Mouse (Mus musculus) layer of hippocampus, postnatal 10 days (tissue): ENCODE measurements around the gene Grcc10. TPM values are rescaled to one million over a fixed set of nuclear protein-coding genes. Genes with fewer than 3 reads are reported as not detected.
A peak's percentile ranks its signal among the peaks of the same experiment; 100 is the strongest.

ENCODE experiments used
- DNase-seq, 2 experiments: peaks; one replicate each; pipeline ENCODE4 v3.0.0; 2021; ENCODE audit warnings: low spot score in 2 of 2
- total RNA-seq, 2 experiments: library from RNA; stranded (reverse); gene quantifications; 2 replicates each; pipeline ENCODE4 v1.2.3; 2021

The Grcc10 gene
- total RNA-seq, 2 experiments from 2014 or later: 329 to 345 TPM

DNA sequence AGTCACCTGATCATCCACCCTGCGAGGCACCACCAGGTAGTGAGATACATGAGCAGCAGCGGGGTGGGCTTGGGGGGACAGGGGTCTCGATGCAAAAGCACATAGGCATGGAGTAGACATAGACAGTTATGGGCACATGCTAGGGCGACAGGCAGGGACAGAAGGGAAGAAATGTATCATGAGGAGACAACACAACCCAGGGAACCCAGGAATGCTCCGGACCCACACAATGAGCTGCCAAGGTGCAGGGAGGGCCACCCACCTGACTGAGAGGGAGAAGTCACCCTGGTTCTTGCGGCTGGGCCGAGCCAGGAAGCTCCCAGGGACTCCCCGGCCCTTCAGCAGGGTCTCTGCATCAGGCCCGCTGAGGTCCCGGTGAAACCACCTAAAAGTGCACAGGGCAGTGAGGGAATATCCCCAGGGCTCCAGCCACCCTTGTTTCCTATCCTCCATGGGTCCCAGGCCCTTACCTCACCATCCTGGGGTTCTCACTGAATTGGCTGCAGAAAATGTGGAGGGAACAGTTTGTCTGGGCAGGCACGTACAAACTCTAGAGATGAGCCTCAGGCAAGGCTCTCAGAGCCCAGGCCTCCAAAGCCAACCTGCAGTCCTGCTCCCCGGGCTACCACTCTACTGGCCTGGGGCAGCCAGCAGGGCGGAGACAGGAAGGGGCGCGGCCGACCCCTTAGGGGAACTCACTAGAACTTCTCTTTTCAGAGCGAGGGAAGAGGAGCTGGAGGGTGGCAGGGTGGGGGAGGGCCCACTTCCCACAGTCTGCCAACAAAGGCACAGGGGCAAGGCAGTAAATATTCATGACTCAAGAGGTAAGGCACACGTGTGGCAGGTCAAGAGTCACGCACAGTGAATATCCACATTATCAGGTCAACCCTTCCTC lies 8.5 kb downstream of the Grcc10 start:
- no peak for DNase-seq

DNA sequence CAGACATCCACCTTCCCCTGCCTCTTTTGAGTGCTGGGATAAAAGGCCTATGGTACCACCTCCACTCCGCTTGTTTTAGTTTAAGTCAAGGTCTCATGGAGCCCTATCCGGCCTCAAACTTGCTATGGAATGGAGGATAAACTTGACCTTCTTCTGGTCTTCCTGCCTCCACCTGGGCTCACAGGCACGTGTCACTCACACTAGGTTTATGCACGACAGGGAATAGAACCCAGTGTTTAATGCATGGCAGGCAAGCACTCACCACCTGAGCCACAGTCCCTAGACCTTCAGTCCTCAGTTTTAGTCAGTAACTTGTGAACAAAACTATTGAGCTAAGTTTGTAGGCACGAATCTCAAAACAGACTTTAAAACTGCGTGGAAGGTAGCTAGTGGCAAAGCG lies 10.1 kb downstream of the Grcc10 start:
- no peak for DNase-seq

DNA sequence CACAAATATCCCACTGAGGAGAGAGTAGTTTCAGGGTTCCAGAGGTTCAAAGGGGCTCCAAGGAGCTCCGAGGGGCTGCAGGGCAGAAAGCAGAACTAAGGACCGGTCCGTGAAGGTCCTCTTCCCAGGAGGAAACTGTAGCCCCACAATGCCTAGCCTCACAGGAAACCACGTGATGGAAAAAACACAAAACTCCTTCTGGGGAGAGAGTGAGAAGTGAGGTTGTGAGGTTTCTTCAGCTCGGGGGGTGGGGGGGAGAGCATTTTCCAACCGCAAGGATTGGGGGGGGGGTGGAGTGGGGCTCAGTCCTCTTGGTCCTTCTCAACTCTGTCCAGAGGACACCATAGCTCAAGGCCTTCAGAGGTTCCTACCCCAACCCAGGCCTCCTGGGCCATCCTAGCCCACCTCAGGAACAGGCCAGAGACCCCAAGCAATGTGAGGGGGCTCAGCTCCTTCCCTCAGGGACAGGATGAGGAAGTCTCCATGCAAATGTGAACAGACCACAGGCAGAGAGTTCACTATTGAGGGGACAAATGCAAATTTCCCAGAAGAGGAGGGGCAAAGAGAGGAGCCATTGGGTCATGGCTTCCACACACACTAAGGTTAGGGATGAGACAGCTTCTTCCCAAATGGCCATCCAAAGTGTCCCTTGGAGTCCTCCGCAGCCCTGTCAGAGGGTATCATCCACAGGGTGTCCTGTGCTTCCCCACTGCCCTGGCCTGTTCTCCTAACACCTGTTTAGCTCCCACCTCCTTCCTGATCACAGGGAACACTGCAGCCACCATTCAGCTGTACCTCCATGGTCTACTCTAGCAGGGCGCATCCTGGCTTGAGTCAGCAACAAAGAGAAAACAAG lies 11.1 kb downstream of the Grcc10 start:
- DNase-seq: no peak

DNA sequence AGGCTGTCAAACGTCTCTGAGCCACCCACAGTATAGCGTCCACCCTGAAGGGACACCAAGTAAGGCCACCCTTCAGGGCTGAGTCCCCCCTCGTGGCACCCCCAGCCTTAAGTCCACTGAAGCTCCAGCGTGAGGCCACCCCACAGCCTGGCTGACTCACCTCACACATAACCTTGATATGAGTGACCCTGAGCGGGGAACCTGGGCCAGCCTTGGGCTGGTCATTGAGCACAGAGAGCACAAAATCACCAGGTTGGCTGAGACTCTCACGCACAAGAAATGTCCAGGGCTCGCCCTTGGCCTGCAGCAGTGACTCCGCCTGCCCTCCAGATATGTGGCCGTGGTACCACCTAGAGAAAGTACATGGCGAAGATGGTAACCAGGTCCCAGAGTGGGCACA lies 12.6 kb downstream of the Grcc10 start:
- DNase-seq: no peak

DNA sequence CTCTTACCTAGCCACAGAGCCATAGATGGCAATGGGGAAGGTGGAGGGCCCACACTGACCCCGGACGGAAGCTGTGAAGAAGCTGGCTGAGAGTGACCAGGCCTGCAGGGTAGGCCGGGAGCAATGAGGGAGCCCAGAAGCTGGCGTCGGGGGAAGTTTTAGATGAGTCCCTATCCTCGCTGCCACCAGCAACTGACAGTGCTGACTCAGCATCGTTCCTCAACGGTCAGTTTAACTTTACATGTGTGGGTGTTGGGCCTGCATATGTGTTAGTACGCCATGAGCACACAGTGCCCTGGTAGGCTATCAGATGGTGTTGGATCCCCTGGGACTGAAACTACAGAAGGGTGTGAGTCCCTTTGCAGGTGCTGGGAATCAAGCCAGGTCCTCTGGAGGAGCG lies 16.7 kb downstream of the Grcc10 start:
- DNase-seq: no peak

DNA sequence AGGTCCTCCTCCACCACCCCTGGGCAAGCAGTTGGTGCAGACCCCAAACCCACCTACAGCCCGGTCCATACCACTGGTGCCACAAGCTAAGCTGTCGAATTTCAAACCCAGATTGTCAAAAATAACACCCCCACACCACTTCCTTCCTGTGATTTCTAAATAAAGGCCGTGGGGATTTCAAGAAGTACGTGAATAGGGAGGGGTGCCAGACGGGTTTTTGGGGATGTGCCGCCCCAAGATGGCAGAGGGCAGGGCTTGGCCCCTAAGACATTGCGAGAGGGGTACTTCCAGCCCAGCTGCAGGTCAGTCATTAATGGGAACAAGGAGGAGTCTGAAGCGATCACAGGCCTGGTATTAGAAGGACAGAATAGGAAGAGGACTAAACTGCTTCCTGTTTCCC lies 17.6 kb downstream of the Grcc10 start:
- DNase-seq: no peak

DNA sequence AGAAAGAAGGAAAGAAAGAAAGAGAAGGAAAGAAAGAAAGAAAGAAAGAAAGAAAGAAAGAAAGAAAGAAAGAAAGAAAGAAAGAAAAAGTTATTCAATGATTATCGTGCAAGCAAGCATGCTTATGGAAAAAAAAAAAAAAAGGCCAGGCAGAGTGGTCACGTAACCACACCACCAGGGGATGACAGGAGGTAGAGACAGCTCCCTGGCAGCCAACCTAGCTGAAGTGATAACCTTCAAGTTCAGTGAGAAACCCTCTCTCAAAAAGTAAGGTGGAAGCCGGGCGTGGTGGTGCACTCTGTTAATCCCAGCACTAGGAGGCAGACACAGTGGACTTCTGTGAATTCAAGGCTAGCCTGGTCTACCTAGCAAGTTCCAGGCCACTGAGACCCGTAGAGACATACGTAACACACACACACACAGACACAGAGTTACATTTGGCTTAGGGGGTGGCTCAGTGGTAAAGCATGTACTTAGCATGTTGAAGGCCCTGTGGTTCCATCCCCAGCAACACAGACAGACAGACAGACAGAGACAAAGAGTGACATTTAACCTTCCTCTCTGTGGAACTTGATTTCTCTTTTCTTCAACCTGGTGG lies 18.2 kb downstream of the Grcc10 start:
- DNase-seq: no peak

DNA sequence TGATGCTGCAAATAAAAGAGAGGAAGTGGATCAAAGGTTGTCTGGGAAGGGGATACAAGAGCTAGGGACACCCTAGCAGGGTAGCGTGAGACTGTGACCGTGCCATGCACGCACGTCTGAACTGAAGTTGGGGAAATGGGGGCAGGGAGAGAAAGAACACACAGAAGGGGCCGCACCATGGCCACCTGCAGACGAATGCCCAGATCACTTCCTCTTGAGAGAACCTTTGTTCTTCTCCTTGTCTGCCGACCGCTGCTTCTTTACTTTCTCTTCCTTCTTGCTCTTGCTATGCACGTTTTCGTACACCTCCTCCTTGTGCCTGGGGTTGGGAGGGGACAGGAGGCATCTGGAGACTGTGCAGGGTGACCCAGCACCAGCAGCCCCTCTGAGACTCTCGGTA lies 20.3 kb downstream of the Grcc10 start:
- no peak for DNase-seq

DNA sequence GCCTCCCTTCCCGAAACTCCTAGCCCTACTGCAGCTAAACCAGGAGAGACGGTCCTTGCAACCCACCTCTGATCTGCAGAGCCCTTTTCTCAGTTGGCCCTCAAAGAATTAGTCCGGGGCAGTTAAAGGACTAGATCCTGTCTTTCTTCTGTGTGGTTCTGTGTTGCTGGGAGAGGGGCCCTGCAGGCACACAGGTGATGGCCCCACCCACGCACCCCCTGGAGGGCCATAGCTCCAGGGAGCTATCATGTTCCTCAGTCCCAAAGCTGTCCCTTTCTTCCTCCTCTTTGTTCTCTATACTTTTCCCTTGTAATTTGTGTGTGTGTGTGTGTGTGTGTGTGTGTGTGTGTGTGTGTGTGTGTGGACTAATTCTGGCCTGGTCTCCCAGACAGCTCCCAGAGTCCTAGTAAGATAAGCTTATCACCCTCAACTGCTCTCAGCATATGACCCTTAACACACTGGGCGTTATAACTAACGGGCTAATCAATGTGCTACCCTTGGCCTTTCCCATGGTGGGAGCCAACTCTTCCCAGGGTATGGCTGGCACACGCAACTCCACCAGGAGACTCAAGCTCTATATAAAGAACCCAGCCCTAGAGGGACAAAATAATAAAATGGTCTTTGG lies 21.7 kb downstream of the Grcc10 start:
- DNase-seq: no peak

DNA sequence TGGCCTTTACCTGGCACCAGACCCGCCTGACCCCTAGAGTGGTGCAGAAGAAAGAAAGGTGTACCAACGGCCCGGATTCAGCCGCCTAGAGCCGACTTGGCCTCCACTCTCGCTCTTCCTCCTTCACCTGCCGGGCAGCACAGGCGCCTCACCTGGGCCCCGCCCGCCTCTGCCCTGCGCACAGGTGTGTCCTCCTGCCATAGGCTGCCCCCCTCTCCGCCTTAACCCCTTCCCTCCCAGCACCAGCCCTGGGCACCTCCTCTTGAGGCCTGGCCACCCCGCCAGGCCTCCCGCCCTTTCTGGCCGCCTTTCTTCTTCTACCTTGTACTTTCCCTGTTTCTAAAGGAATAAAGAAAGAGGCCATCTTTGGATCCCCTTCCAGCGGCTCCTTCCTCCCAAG lies 22.5 kb downstream of the Grcc10 start:
- no peak for DNase-seq

DNA sequence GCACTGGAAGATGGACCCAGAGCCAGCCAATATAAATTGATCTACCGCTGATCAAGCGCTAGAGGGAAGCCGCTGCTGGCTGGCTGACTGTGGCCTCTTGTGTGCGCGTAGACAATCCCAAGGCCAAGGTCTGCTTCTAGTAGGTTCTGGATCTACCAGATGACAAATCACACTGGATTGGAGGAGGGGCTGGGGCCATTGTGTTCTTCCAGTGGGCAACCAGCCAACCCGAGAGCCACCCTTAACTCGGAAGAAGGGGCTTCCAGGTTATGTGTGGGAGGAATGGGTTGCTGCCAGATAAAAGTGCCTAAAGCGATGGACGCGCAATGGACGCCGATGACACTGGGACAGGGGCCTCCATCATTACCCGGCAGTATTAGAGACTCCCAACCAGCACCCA lies 23.2 kb downstream of the Grcc10 start:
- no peak for DNase-seq

DNA sequence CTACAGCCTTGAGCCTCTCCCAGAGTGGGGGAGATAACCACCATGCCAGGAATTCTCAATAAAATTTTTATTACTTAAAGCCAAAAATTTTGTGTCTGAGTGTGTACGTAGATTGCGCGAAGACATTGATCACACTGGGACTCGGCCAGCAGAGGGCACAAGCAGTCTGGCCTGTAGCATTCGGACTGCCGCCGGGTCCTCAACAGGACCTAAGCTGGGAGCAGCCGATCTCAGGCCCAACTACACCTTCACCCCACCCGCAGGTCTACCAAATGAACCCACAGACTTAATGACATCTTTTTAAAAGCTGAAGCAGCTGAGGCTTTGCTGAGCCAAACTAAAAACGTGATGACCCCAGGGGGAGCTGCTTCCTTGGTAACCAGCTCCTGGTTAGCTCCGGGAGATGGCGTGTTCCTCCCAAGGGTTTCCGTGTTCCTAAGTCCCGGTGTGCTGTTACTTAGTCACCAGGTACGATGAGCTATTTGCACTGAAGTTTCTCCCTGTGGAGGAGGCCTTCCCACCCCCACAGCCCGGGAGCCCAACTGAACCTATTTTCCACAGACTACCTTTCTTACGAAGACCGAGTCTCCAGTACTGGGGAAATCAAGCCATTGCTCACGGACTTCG lies 24.2 kb downstream of the Grcc10 start:
- DNase-seq: no peak

DNA sequence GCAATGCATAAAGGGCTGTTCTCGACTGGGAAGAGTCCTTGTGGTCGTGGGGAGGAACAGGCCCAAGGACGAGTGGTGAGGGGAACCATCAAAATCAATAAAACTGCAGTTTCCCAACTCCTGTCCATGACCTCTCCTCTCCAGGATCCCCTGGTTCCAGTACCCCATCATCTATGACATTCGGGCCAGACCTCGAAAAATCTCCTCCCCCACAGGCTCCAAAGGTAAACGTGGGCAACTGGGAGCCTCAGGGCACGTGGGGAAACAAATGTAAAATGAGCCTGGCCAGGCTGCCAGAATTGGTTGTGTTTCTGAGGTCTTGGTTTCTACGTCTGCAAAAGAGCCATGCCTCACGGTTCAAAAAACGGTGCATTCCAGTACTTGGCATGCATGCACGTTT lies 28.3 kb downstream of the Grcc10 start:
- DNase-seq: no peak

DNA sequence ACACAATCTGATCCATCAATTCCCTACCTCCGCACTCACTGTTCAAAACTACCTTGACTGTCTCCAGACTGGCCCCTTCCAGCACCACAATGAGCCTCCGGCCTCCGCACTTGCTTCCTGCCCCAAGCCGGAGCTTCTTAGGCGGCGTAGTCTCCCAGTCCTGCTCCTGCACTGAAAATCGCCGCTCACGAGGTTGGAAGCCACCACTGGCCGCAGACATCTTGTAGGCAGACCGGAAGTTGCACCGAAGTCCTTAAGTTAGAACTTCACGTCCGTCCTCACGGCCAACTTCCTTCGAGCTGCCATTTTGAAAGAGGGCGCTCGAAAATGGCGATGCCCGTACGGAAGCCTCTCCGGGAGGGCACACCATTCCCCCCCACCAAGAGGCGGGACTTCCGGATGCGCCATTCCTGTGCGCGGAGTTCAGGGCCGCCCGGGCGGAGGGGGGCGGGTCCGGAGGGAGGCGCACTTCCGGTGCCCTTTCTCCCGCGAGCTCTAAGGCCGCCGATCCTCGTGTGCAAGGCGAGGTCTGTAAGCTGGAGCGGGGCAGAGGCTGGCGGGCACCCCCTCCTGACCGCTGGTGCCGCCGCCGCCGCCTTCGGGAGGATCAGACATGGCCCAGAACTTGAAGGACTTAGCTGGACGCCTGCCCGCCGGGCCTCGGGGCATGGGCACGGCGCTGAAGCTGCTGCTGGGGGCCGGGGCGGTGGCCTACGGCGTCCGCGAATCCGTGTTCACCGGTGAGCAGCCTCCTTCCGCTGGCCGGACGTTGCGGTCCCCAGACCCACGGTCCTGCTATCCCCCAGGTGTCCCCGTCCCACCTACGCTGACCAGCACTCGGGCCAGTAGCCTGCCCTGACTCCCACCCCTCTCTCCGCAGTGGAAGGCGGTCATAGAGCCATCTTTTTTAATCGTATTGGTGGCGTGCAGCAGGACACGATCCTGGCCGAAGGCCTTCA lies 29.1 kb downstream of the Grcc10 start, which contains the start of the genes Emg1 and Phb2:
TSS of gene Emg1 (minus strand) at position 355 of the 959 bp plus-strand sequence.
TSS of gene Phb2 (plus strand) at position 513 of the 959 bp plus-strand sequence.
- peak; percentile 96 to 97 for DNase-seq

DNA sequence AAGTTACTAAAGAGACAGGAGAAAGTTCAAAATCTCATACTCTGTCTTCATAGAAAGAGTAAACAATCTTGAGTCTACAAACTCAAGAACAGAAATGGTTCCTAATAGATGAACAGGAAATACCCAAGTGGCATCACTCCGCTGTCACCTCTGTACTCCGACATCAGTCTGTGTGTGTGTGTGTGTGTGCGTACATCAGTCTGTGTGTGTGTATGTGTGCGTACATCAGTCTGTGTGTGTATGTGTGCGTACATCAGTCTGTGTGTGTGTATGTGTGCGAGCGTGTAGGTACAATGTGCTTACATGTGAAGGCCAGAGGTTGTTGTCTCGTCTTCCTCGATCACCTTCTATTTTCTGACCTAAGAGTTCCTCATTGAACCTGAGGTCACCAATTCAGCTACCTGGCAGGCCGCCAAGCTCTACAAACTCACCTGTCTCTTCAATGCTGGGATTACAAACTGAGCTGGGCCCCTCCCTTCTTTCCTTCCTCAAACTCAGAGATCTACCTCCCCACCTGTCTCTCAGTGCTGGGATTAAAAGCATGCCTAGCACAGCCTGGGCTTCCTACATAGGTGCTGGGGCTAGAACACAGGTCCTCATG lies 32.8 kb downstream of the Grcc10 start:
- no peak for DNase-seq

DNA sequence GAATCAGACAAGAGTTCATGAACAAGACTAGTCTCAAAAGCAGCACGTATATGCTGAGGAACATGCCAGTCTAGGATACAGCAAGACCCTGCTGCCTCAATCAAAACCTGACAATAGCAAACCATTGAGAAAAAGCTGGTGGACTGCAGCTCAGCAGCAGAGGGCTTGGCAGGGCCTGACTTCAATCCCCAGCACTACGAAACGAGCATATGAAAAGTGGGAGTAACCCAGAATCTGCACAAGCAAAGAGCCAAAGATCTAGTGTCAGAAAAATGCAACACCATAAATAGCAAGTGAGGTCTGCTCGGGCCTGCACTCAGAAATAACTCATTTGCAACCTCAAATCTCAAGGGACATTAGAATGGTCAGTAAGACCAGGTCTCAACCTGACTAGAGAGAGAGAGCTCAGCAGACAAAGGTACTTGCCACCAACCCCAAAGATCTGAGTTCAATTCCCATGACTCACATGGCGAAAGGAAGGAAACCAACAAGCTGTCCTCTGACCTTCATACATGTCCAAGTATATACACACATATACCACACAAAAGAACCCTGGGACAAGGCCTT lies 35.0 kb downstream of the Grcc10 start:
- DNase-seq: no peak

DNA sequence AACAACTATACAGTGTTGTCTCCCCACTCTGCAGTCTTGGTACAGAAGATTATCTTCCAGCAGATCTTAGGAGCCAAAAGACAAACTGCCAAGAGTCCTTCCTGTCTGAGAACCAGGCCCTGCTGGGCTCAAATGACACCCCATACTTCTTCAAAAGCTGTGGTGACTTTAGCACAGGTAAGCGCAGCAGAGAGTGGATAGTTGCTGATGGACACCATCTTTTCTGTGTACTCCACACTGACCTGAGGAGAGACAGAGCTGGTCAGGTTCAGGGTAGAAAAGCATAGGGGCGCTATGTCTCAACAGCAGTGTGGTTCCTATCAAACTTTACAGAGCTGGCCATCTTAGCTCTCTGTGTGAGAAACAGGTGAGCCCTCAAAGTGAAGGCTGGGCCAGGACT lies 36.8 kb downstream of the Grcc10 start:
- no peak for DNase-seq

DNA sequence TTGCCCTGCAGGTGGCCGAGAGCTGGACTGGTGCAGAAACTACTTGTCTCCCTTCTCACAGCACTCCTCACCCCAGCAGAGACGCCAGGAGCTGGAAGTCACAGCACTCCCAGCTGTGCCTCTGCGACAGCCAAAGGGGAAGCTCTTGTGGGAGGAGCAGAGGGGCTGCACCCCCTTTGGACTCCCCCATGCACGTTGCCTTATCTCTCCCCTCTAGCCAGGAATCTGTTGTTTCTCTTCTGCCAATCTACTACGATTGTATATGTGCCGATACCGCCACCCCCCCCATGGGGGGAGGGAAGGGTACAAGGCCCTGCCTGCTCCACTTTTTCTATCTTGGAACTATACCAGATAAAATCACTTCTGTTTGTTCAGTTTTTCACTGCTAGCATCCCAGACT lies 37.4 kb downstream of the Grcc10 start:
- DNase-seq: no peak

DNA sequence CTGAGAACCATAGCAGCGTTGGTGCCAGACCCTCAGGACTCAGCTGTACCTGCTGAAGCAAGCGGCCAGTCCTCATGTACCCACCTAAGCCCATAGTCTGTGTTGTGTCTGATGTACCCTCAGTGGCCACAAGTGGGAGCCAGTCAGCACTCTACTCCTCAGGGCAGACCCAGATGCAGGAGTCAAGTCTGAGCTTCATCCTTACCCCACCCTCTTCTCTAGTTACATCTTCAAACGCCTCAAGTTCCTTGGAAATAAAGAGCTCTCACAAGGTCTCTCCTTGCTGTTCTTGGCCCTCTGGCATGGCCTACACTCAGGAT lies 38.4 kb downstream of the Grcc10 start:
- DNase-seq: peak; percentile 77 to 82
